Mouse (Mus musculus) megakaryocyte, embryonic 14.5 days (primary cell): ENCODE results near the gene Ccr4.

Source experiments
- FLI1 ChIP-seq: IDR thresholded peaks from 2 replicates; pipeline ENCODE4 v1.6.1; 2012; ENCODE audit warnings: low read length, inconsistent platforms, mixed read lengths
- GATA1 ChIP-seq: IDR thresholded peaks from 3 replicates; pipeline ENCODE4 v1.6.1; 2012; ENCODE audit warnings: mixed read lengths, low read length, inconsistent platforms, borderline replicate concordance

DNA sequence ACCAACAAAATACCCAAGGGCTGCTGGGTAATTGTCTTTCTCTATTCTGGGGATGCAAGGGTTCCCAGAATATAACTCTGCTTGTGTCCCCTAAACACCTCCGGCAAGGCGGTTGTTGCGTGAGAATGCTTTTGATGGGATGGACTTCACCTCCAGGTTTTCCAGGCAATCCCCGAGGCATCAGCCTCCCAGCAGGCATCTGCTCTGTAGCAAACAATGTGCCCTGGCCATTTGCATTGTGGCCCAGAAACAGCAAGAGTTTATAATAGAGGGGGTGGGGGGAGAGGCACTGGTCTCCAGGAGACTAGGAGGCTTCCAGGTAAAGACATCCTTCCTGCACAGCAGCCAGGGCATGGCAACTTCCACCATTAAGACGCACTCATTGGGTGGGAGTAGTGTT, 44.4 kb upstream of the Ccr4 start:
- TF ChIP-seq GATA1 (no peak), FLI1 (no peak)
